Mouse (Mus musculus) kidney, postnatal 14 days (tissue): ENCODE measurements around the gene Olfr1046.
"Not testable (repeated sequence)": the region's sequence is repeated elsewhere in the genome, so short reads cannot be mapped to it uniquely, and the experiment has no call there.

Source experiments
- DNase-seq: peaks from one replicate; pipeline ENCODE4 v3.0.0; 2022; ENCODE audit warnings: mixed read lengths

Olfr1046 gene

GRCm38 (mm10) chr2:86219214-86219613 is at the start of gene Olfr1046:
Gene Olfr1046, minus strand, starts transcription at chr2:86219314.
- DNase-seq: no peak

DNA sequence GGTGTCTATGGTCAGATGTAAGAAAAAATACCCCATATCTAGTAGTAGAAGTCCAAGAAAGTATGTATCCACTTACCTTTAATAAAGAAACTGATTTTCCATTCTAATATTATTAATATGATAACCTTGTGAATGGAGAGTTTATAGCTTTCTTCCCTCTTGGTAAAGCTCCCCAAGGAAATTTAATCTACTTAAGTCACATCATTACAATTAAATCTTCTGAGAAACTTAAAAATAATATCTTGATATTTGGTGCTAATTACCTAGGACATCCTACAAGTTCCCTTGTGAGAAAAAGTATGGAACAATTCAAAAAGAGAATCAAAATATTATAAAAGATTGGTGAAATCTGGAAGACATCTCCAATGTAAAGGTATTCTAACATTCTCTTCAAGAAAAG is 39.1 kb upstream of the Olfr1046 start, which contains the start of gene Olfr1049:
TSS of gene Olfr1049 (minus strand) at position 101 of the 400 bp plus-strand sequence.
- not testable (repeated sequence) for DNase-seq

- no peak for DNase-seq
Measured at GRCm38 (mm10) chr2:86240189-86240588, 21.1 kb upstream of the Olfr1046 start, which contains the start of gene Olfr1048. Gene Olfr1048, minus strand, starts transcription at chr2:86240289.

GRCm38 (mm10) chr2:86231301-86231700 is 12.2 kb upstream of the Olfr1046 start, which contains the start of gene Olfr1047:
Gene Olfr1047, minus strand, starts transcription at chr2:86231401.
- no peak for DNase-seq

DNA sequence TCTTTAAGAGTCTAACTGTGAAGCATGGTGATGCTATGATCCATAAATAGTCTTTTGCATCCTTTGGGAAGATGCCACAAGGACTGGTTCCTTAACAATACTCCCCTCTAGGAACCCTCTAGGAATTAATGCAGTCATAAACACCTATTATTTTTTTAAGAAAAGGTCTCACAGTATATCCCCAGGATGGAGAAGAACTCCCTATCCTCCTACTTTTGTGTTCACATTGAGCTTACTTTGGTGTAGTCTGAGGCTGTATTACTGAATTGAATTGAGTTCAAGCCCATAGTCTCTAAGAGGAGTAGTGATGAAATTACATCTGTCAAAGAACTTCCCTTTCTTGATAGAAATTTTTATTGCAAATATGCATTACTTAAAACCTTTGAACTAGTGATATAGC is 16.2 kb downstream of the Olfr1046 start, which contains the start of gene Olfr1045:
TSS of gene Olfr1045 (minus strand) at position 101 of the 400 bp plus-strand sequence.
- no peak for DNase-seq

- no peak for DNase-seq
Measured at GRCm38 (mm10) chr2:86195863-86196262, 23.3 kb downstream of the Olfr1046 start.

DNA sequence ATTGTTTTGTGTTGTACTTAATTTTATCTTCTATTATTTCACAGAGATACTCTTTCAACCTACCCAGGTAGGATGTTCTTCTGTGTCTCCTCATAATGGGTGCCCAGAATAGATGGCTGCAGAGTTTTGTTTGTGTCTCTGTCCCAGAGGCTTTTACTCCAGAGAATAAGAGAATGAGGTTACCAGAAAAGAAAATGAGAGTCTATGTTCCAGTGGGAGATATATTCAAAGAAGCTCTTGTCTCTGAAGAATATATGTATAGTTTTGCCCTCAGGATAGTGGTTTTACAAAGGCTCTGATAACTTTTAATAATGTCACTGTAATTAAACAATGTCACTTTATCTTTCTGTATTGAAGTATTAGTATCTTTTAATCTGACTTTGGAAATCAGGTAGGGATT is 33.5 kb downstream of the Olfr1046 start, which contains the start of gene Olfr52:
TSS of gene Olfr52 (minus strand) at position 101 of the 400 bp plus-strand sequence.
- no peak for DNase-seq

- no peak for DNase-seq
Measured at GRCm38 (mm10) chr2:86179950-86180349, 39.2 kb downstream of the Olfr1046 start.

- no peak for DNase-seq
Measured at GRCm38 (mm10) chr2:86177720-86178119, 41.4 kb downstream of the Olfr1046 start, which contains the start of gene Olfr1044. Gene Olfr1044, minus strand, starts transcription at chr2:86177820.

DNA sequence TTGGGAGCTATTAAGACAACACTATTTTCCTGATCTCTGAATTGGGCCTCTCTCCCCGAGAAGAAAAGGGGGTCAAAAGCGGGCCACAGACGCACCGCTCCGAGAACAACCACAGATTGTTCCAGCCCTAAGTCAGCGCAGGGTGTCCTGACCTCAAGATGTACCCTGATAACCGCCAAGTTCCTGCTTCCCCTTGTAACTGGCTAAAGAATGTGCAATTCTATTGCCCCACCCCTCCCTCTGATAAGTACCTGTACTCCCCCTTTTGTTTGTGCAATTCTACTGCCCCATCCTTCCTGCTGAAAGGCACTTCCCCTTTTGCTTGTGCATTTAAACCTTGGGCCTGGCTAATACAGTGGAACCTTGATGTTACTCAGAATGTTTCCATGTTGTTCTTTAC is 43.7 kb downstream of the Olfr1046 start:
- DNase-seq: not testable (repeated sequence)

GRCm38 (mm10) chr2:86167422-86167821 is 51.7 kb downstream of the Olfr1046 start, which contains the start of gene Olfr1043:
Gene Olfr1043, minus strand, starts transcription at chr2:86167522.
- no peak for DNase-seq
